ENCODE assay signal across 24 mouse cellular contexts in the genomic region with DNA sequence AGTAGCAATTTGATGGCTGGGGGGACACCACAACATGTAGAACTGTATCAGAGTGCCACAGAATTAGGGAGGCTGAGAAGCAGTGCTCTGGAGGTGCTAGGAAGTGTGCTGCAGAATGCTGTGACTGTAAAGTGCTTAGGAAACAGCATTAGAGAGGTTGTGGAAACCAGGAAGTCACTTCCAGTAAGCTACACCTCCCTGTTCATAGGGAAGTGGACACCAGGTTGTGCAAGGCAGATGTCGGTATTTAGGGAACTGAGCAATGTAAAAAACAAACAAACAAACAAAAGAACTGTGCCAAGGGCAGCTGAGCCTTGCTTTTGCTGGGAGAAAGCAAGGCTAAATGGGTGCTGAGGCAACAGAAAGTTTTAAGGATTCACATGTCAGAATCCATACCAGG. TPM values are rescaled to one million over a fixed set of nuclear protein-coding genes. Genes with fewer than 3 reads are reported as not detected.
DNase-seq lines count a peak whose midpoint lies in the region; ATAC-seq and TF ChIP-seq lines count a peak whose summit lies in the region.
"Had no signal": no experiment of that assay in that cellular context is flagged by ENCODE, and none has a peak within 500 bp of the region (broad histone marks: within the 10 kb centered on the region; RNA-seq: fewer than 3 reads in every experiment).

No protein-coding gene starts in this region.

- no peaks in the 10 kb centered on the region for H3K9me3 ChIP-seq in liver, postnatal 0 days (ENCODE audit: low read length)
- no peaks in the 10 kb centered on the region for H3K9me3 ChIP-seq in liver, embryonic 11.5 days (ENCODE audit: control insufficient read depth, low read length)

- no peaks in the 10 kb centered on the region for H3K4me1 ChIP-seq in liver, postnatal 0 days (ENCODE audit: insufficient read depth)
- H3K4me1 ChIP-seq in liver, embryonic 11.5 days (replicated peaks; ENCODE audit: control insufficient read depth, insufficient read depth, low read length), result no peaks in the 10 kb centered on the region
- H3K4me1 ChIP-seq: embryonic facial prominence, embryonic 15.5 days; forebrain, embryonic 10.5 days; heart, embryonic 15.5 days; hindbrain, embryonic 12.5 days had no signal

- no peak for TF ChIP-seq CTCF in liver, postnatal 0 days (IDR thresholded peaks at IDR 0.05; ENCODE audit: low read depth)

- peak; percentile 58 for TF ChIP-seq EP300 in liver, postnatal 0 days (IDR thresholded peaks at IDR 0.05; ENCODE audit: low read depth)

- H3K27ac ChIP-seq in liver, postnatal 0 days (ENCODE audit: low read depth), result peak overlapping the region; percentile 64; the same call in 1 of the 2 replicates
- no peak overlapping the region for H3K27ac ChIP-seq in liver, embryonic 11.5 days (ENCODE audit: low read depth, low read length)
- H3K27ac ChIP-seq: embryonic facial prominence, embryonic 15.5 days; forebrain, embryonic 10.5 days; gastrocnemius, adult 2 months; heart, adult 2 months; heart, embryonic 15.5 days; hindbrain, embryonic 12.5 days had no signal

- no peak for DNase-seq in liver, postnatal 0 days
- DNase-seq in liver, embryonic 11.5 days (ENCODE audit: low spot score), result no peak
- no peak for DNase-seq in gastrocnemius, postnatal 10 days
- no peak for DNase-seq in left cerebral cortex, adult 8-10 months (ENCODE audit: low spot score in 2 of 2)
- DNase-seq: adrenal gland, adult 2 months; adrenal gland, postnatal 25 days; cerebellum, adult 2 months; cerebellum, postnatal 10 days; embryo, embryonic 11 days; gastrocnemius, adult 2 months; gastrocnemius, postnatal 36 days; heart, adult 2 months; heart, postnatal 14 days had no signal

- no peak overlapping the region for H3K4me2 ChIP-seq in liver, postnatal 0 days (ENCODE audit: low read depth, low read length)
- no peak overlapping the region for H3K4me2 ChIP-seq in liver, embryonic 11.5 days
- H3K4me2 ChIP-seq: embryonic facial prominence, embryonic 15.5 days; heart, embryonic 11.5 days; heart, embryonic 15.5 days; hindbrain, embryonic 12.5 days had no signal

- WGBS in liver, postnatal 0 days (ENCODE audit: insufficient replicate concordance), result 26% methylated on average over 1 of the region's 1 CpGs
- WGBS in liver, embryonic 11.5 days, result 39% methylated on average over 1 of the region's 1 CpGs

- H3K9ac ChIP-seq in liver, postnatal 0 days (replicated peaks), result no peak overlapping the region
- no peak overlapping the region for H3K9ac ChIP-seq in liver, embryonic 11.5 days (ENCODE audit: low read depth, low read length)
- H3K9ac ChIP-seq: embryonic facial prominence, embryonic 15.5 days; heart, embryonic 15.5 days; hindbrain, embryonic 12.5 days had no signal

- ATAC-seq in liver, postnatal 0 days, result peak; percentile 79
- ATAC-seq in liver, embryonic 11.5 days (replicated peaks; ENCODE audit: low FRiP score), result no peak
- ATAC-seq in common myeloid progenitor, adult 5-6 weeks (replicated peaks; ENCODE audit: low read depth, poor library complexity, severe bottlenecking), result peak; percentile 62; the same call in 1 of the 2 replicates
- peak; percentile 96 for ATAC-seq in granulocyte monocyte progenitor cell, adult 5-6 weeks (replicated peaks; ENCODE audit: poor library complexity, severe bottlenecking)
- peak; percentile 68 for ATAC-seq in monocyte, adult 5-6 weeks (replicated peaks; ENCODE audit: insufficient number of reproducible peaks, low FRiP score, low TSS enrichment, poor library complexity, severe bottlenecking)
- ATAC-seq: forebrain, embryonic 14.5 days; hindbrain, embryonic 16.5 days had no signal

- H3K36me3 ChIP-seq in liver, postnatal 0 days (replicated peaks; ENCODE audit: insufficient read depth, low read length), result no peaks in the 10 kb centered on the region
- no peaks in the 10 kb centered on the region for H3K36me3 ChIP-seq in liver, embryonic 11.5 days (ENCODE audit: control insufficient read depth, insufficient read depth, low read length)
- H3K36me3 ChIP-seq: embryonic facial prominence, embryonic 15.5 days; forebrain, embryonic 10.5 days; heart, embryonic 15.5 days; hindbrain, embryonic 12.5 days had no signal

- no peaks in the 10 kb centered on the region for H3K27me3 ChIP-seq in liver, postnatal 0 days (ENCODE audit: insufficient read depth, low read length)
- H3K27me3 ChIP-seq in liver, embryonic 11.5 days (replicated peaks; ENCODE audit: control insufficient read depth, insufficient read depth, low read length), result no peaks in the 10 kb centered on the region
- H3K27me3 ChIP-seq: embryonic facial prominence, embryonic 15.5 days; heart, embryonic 15.5 days; hindbrain, embryonic 12.5 days had no signal

- H3K4me3 ChIP-seq in liver, postnatal 0 days (ENCODE audit: low read depth, low read length), result no peak overlapping the region
- no peak overlapping the region for H3K4me3 ChIP-seq in liver, embryonic 11.5 days (ENCODE audit: low read depth, low read length)
- H3K4me3 ChIP-seq: embryonic facial prominence, embryonic 15.5 days; erythroblast, embryonic 14.5 days; forebrain, embryonic 10.5 days; gastrocnemius, adult 2 months; heart, adult 2 months; heart, embryonic 15.5 days; hindbrain, embryonic 12.5 days had no signal

RNA-seq across cellular contexts. Expression of a gene that starts 39.6 kb away (rescaled TPM):
- 3.9 and 4.1 TPM in 2 replicates for polyA plus RNA-seq in liver, postnatal 0 days (2015; fragmentation: Nextera tagmentation; extraction: Ambion mirVana)
- 10.4 and 14.1 TPM in 2 replicates for polyA plus RNA-seq in liver, embryonic 11.5 days (2014; fragmentation: Nextera tagmentation; extraction: Ambion mirVana)
- 20.1 and 36.6 TPM in 2 replicates for total RNA-seq in common myeloid progenitor, adult 5-6 weeks (2017)
- 17.7 and 20.7 TPM in 2 replicates for total RNA-seq in granulocyte monocyte progenitor cell, adult 5-6 weeks (2014; fragmentation: Nextera tagmentation)
- total RNA-seq in granulocyte monocyte progenitor cell, adult 5-6 weeks (2017), result 13.3 and 22.0 TPM in 2 replicates
- 21.8 to 30.9 TPM (median 27.9 TPM) in 3 replicates for total RNA-seq in monocyte, adult 5-6 weeks (2017)
- total RNA-seq in gastrocnemius, postnatal 10 days (2021), result 10 to 100 TPM; 15.6 to 17.0 TPM
- total RNA-seq in left cerebral cortex, adult 8-10 months (2022), result 10 to 100 TPM; 17.8 to 22.0 (median 20.3) TPM
